Mouse (Mus musculus) lung, embryonic 16.5 days (tissue): ENCODE results near the gene Tmem132b. TPM values are rescaled to one million over a fixed set of nuclear protein-coding genes. Genes with fewer than 3 reads are reported as not detected.

Experiments
- ATAC-seq: fragments of 200-750 bp; cut with Nextera tagmentation; 2 replicates; pipeline ENCODE4 v1.8.0; 2017; ENCODE audit warnings: low read depth, mild to moderate bottlenecking, moderate library complexity
- H3K27ac ChIP-seq: fragments of 300-500 bp; sonication (generic); 2 replicates; pipeline ENCODE4 v1.5.1; 2014; ENCODE audit warnings: mild to moderate bottlenecking, control low read depth, low read length
- H3K27me3 ChIP-seq: fragments of 300-500 bp; sonication (generic); 2 replicates; pipeline ENCODE4 v1.6.1; 2014; ENCODE audit warnings: low read depth, low read length, mixed read lengths; ENCODE audit not compliant: control insufficient read depth, insufficient read depth
- H3K36me3 ChIP-seq: fragments of 300-500 bp; sonication (generic); 2 replicates; pipeline ENCODE4 v1.6.1; 2014; ENCODE audit warnings: low read length; ENCODE audit not compliant: control insufficient read depth, insufficient read depth
- H3K4me1 ChIP-seq: fragments of 300-500 bp; sonication (generic); replicated peaks from 2 replicates; pipeline ENCODE4 v1.6.1; 2014; ENCODE audit warnings: low read length, mixed read lengths; ENCODE audit not compliant: control insufficient read depth, insufficient read depth
- H3K4me2 ChIP-seq: fragments of 300-500 bp; sonication (generic); 2 replicates; pipeline ENCODE4 v1.6.1; 2014; ENCODE audit warnings: low read depth, low read length, control low read depth
- H3K4me3 ChIP-seq: fragments of 300-500 bp; sonication (generic); 2 replicates; pipeline ENCODE4 v1.5.1; 2014; ENCODE audit warnings: mild to moderate bottlenecking, low read length, control low read depth
- H3K9ac ChIP-seq: fragments of 300-500 bp; sonication (generic); 2 replicates; pipeline ENCODE4 v1.6.1; 2014; ENCODE audit warnings: low read length, control low read depth
- H3K9me3 ChIP-seq: fragments of 300-500 bp; sonication (generic); 2 replicates; pipeline ENCODE4 v1.6.1; 2016; ENCODE audit warnings: low read length; ENCODE audit not compliant: control insufficient read depth
- WGBS: fragments of 180-500 bp; shearing (Covaris S2); extraction: QIAGEN DNeasy Blood & Tissue Kit; methylation state at CpG from one replicate; pipeline ENCODE4 v1.1.7; 2014; 5-methylcytosine and 5-hydroxymethylcytosine counted together
- polyA plus RNA-seq: library from polyadenylated mRNA; unstranded; fragments of >200 nt; fragmentation: Nextera tagmentation; extraction: Ambion mirVana; gene quantifications from 2 replicates; pipeline ENCODE4 v1.2.1, GENCODE M21; 2015

Tmem132b gene
- polyA plus RNA-seq, 1 experiment from 2014 or later: not detected

- 28% methylated on average over 2 of the region's 2 CpGs for WGBS
- H3K27ac ChIP-seq: no peak overlapping the region
- no peaks in the 10 kb centered on the region for H3K4me1 ChIP-seq
- H3K36me3 ChIP-seq: no peaks in the 10 kb centered on the region
- no peak overlapping the region for H3K4me3 ChIP-seq
- peaks cover 11% of the 10 kb centered on the region for H3K9me3 ChIP-seq
- no peak overlapping the region for H3K4me2 ChIP-seq
- no peak overlapping the region for H3K9ac ChIP-seq
- no peaks in the 10 kb centered on the region for H3K27me3 ChIP-seq
- ATAC-seq: no peak
Observed at GRCm38 (mm10) chr5:125614348-125614747, 82.8 kb downstream of the Tmem132b start.

- Histone ChIP-seq H3K27ac (no peak overlapping the region), H3K4me3 (no peak overlapping the region), H3K27me3 (no peaks in the 10 kb centered on the region), H3K9ac (no peak overlapping the region), H3K36me3 (no peaks in the 10 kb centered on the region), H3K9me3 (peaks cover 11% of the 10 kb centered on the region), H3K4me2 (no peak overlapping the region), H3K4me1 (no peaks in the 10 kb centered on the region)
- no peak for ATAC-seq
- 95% methylated on average over 1 of the region's 1 CpGs for WGBS
Observed at GRCm38 (mm10) chr5:125617050-125617449, 85.5 kb downstream of the Tmem132b start.

GRCm38 (mm10) chr5:125627816-125628348, 96.3 kb downstream of the Tmem132b start:
- Histone ChIP-seq H3K4me1 (no peaks in the 10 kb centered on the region), H3K4me2 (no peak overlapping the region), H3K9me3 (0 out of 2 replicates have a peak, but pooled peaks cover 3% of the 10 kb centered on the region), H3K27ac (no peak overlapping the region), H3K4me3 (no peak overlapping the region), H3K27me3 (no peaks in the 10 kb centered on the region), H3K36me3 (no peaks in the 10 kb centered on the region), H3K9ac (no peak overlapping the region)
- no peak for ATAC-seq
- 80% methylated on average over 9 of the region's 9 CpGs for WGBS

- Histone ChIP-seq H3K4me2 (no peak overlapping the region), H3K9ac (no peak overlapping the region), H3K4me1 (no peaks in the 10 kb centered on the region), H3K27me3 (no peaks in the 10 kb centered on the region), H3K4me3 (no peak overlapping the region), H3K36me3 (no peaks in the 10 kb centered on the region), H3K27ac (no peak overlapping the region), H3K9me3 (0 out of 2 replicates have a peak, but pooled peaks cover 6% of the 10 kb centered on the region)
- ATAC-seq: no peak
- WGBS: 77% methylated on average over 6 of the region's 6 CpGs
Observed at GRCm38 (mm10) chr5:125634666-125635065, 103.1 kb downstream of the Tmem132b start.

- Histone ChIP-seq H3K4me2 (no peak overlapping the region), H3K4me3 (no peak overlapping the region), H3K9me3 (0 out of 2 replicates have a peak, but pooled peaks cover 3% of the 10 kb centered on the region), H3K9ac (no peak overlapping the region), H3K4me1 (no peaks in the 10 kb centered on the region), H3K36me3 (no peaks in the 10 kb centered on the region), H3K27me3 (no peaks in the 10 kb centered on the region), H3K27ac (no peak overlapping the region)
- 56% methylated on average over 1 of the region's 1 CpGs for WGBS
- ATAC-seq: no peak
Observed at GRCm38 (mm10) chr5:125640966-125641365, 109.4 kb downstream of the Tmem132b start.

- Histone ChIP-seq H3K27ac (no peak overlapping the region), H3K9ac (no peak overlapping the region), H3K4me1 (no peaks in the 10 kb centered on the region), H3K4me3 (no peak overlapping the region), H3K9me3 (0 out of 2 replicates have a peak, but pooled peaks cover 3% of the 10 kb centered on the region), H3K4me2 (no peak overlapping the region), H3K36me3 (no peaks in the 10 kb centered on the region), H3K27me3 (no peaks in the 10 kb centered on the region)
- WGBS: 28% methylated on average over 18 of the region's 18 CpGs
- no peak for ATAC-seq
Observed at GRCm38 (mm10) chr5:125641531-125642147, 110.1 kb downstream of the Tmem132b start.

- no peak overlapping the region for H3K9ac ChIP-seq
- H3K27me3 ChIP-seq: no peaks in the 10 kb centered on the region
- no peaks in the 10 kb centered on the region for H3K36me3 ChIP-seq
- whole genome bisulfite sequencing: 78% methylated on average over 6 of the region's 6 CpGs
- H3K9me3 ChIP-seq: no peaks in the 10 kb centered on the region
- no peak overlapping the region for H3K4me3 ChIP-seq
- H3K4me2 ChIP-seq: no peak overlapping the region
- H3K27ac ChIP-seq: no peak overlapping the region
- no peaks in the 10 kb centered on the region for H3K4me1 ChIP-seq
- ATAC-seq: no peak
Observed at GRCm38 (mm10) chr5:125648236-125648635, 116.7 kb downstream of the Tmem132b start.

GRCm38 (mm10) chr5:125649982-125650381, 118.4 kb downstream of the Tmem132b start:
- H3K4me1 ChIP-seq: no peaks in the 10 kb centered on the region
- no peak for ATAC-seq
- no peak overlapping the region for H3K9ac ChIP-seq
- H3K4me3 ChIP-seq: no peak overlapping the region
- WGBS: 39% methylated on average over 2 of the region's 2 CpGs
- H3K27ac ChIP-seq: no peak overlapping the region
- H3K4me2 ChIP-seq: no peak overlapping the region
- H3K27me3 ChIP-seq: no peaks in the 10 kb centered on the region
- H3K9me3 ChIP-seq: no peaks in the 10 kb centered on the region
- H3K36me3 ChIP-seq: no peaks in the 10 kb centered on the region

- no peak for ATAC-seq
- H3K36me3 ChIP-seq: no peaks in the 10 kb centered on the region
- no peak overlapping the region for H3K27ac ChIP-seq
- WGBS: 76% methylated on average over 5 of the region's 5 CpGs
- no peaks in the 10 kb centered on the region for H3K9me3 ChIP-seq
- no peaks in the 10 kb centered on the region for H3K27me3 ChIP-seq
- H3K4me2 ChIP-seq: no peak overlapping the region
- no peaks in the 10 kb centered on the region for H3K4me1 ChIP-seq
- no peak overlapping the region for H3K9ac ChIP-seq
- H3K4me3 ChIP-seq: no peak overlapping the region
Observed at GRCm38 (mm10) chr5:125658101-125658500, 126.5 kb downstream of the Tmem132b start.
